8 mouse cellular contexts compared by ENCODE assay signal in the genomic region with DNA sequence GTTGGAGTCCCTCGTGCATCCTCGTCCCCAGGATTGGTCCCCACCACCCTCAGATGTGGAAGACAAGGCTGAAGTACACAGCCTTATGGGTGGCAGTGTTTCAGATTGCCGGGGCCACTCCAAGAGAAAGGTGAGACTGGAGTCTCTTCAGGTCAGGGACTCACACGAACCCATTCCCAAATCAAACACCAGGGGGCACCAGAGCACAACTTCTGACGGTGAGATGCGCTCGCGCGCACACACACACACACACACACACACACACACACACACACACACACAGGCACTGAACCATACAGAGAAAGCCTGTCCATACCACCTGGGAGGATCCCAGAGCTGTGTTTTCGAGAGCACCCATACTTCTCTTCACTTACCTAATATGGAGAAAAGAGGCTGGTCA. TPM values are rescaled to one million over a fixed set of nuclear protein-coding genes. Genes with fewer than 3 reads are reported as not detected.
DNase-seq lines count a peak whose midpoint lies in the region; ATAC-seq lines count a peak whose summit lies in the region.

No protein-coding gene starts in this region.

- H3K9me3 ChIP-seq in forebrain, embryonic 14.5 days (replicated peaks; ENCODE audit: control insufficient read depth, low read length): no peaks in the 10 kb centered on the region
- H3K9me3 ChIP-seq in hindbrain, embryonic 12.5 days (replicated peaks): no peaks in the 10 kb centered on the region

- H3K27ac ChIP-seq in forebrain, embryonic 14.5 days (ENCODE audit: low read depth, low read length): no peak overlapping the region
- H3K27ac ChIP-seq in hindbrain, embryonic 12.5 days: no peak overlapping the region

- H3K4me1 ChIP-seq in forebrain, embryonic 14.5 days (ENCODE audit: control insufficient read depth, insufficient read depth, low read length): no peaks in the 10 kb centered on the region
- H3K4me1 ChIP-seq in hindbrain, embryonic 12.5 days: peaks cover 13% of the 10 kb centered on the region

- H3K27me3 ChIP-seq in forebrain, embryonic 14.5 days (replicated peaks; ENCODE audit: control insufficient read depth, insufficient read depth, low read length): no peaks in the 10 kb centered on the region
- H3K27me3 ChIP-seq in hindbrain, embryonic 12.5 days: no peaks in the 10 kb centered on the region

- H3K9ac ChIP-seq in forebrain, embryonic 14.5 days (ENCODE audit: low read length): no peak overlapping the region
- H3K9ac ChIP-seq in hindbrain, embryonic 12.5 days: no peak overlapping the region

- H3K4me2 ChIP-seq in forebrain, embryonic 14.5 days (ENCODE audit: low read length): no peak overlapping the region
- H3K4me2 ChIP-seq in hindbrain, embryonic 12.5 days (replicated peaks): no peak overlapping the region

- H3K4me3 ChIP-seq in forebrain, embryonic 14.5 days (ENCODE audit: low read depth, low read length): no peak overlapping the region
- no peak overlapping the region for H3K4me3 ChIP-seq in hindbrain, embryonic 12.5 days

- ATAC-seq in forebrain, embryonic 14.5 days: peak; percentile 82
- peak; percentile 58 for ATAC-seq in hindbrain, embryonic 12.5 days (ENCODE audit: low FRiP score)

- peak; percentile 86 for DNase-seq in ES-CJ7 (ENCODE audit: low read depth, low spot score)
- DNase-seq in c-Kit-positive CD71-positive TER-119-negative erythroid progenitor cells, embryonic 14.5 days (ENCODE audit: low read depth): peak; percentile 60
- peak; percentile 86 for DNase-seq in forebrain, embryonic 14.5 days (ENCODE audit: low spot score)
- DNase-seq in layer of hippocampus, adult 9-11 months: peak; percentile 42
- peak; percentile 85 for DNase-seq in lung, postnatal 14 days
- DNase-seq in retina, postnatal 1 day: peak; percentile 88
- peak; percentile 41 for DNase-seq in urinary bladder, postnatal 10 days (ENCODE audit: low spot score)

- H3K36me3 ChIP-seq in forebrain, embryonic 14.5 days (ENCODE audit: control insufficient read depth, insufficient read depth, low read length): peaks cover 12% of the 10 kb centered on the region; the same call in 1 of the 2 replicates
- 0 out of 2 replicates have a peak, but pooled peaks cover 3% of the 10 kb centered on the region for H3K36me3 ChIP-seq in hindbrain, embryonic 12.5 days

- 5% methylated on average over 10 of the region's 10 CpGs for WGBS in forebrain, embryonic 14.5 days
- WGBS in hindbrain, embryonic 12.5 days: 4% methylated on average over 10 of the region's 10 CpGs

RNA-seq across cellular contexts. Expression of gene Igdcc3, which starts 7.2 kb away (rescaled TPM):
- polyA plus RNA-seq in forebrain, embryonic 14.5 days (2014; fragmentation: Nextera tagmentation; extraction: Ambion mirVana): 5.1 and 5.8 TPM in 2 replicates
- 30.9 and 34.4 TPM in 2 replicates for polyA plus RNA-seq in hindbrain, embryonic 12.5 days (2016; fragmentation: Nextera tagmentation; extraction: Ambion mirVana)

RNA-seq across cellular contexts. Expression of gene Igdcc4, which starts 32.5 kb away (rescaled TPM):
- 8.9 and 13.4 TPM in 2 replicates for polyA plus RNA-seq in forebrain, embryonic 14.5 days (2014; fragmentation: Nextera tagmentation; extraction: Ambion mirVana)
- polyA plus RNA-seq in hindbrain, embryonic 12.5 days (2016; fragmentation: Nextera tagmentation; extraction: Ambion mirVana): 14.5 and 17.0 TPM in 2 replicates
